Mouse (Mus musculus) embryonic stem cell, embryonic (primary cell): Measurements from ENCODE around the gene Nfic.

Experiments used
- CTCF ChIA-PET, 4 experiments: fragments of 300-600 bp in 2 of 4; fragments of 350-600 bp in 2 of 4; sonication (Branson Sonifier 250); formaldehyde crosslinking; loops; one replicate each; lab custom pipeline; 2022; ENCODE audit warnings: inconsistent platforms in 2 of 4; lab: Charles Lee
- POLR2A ChIA-PET, 4 experiments: fragments of 300-600 bp in 2 of 4; fragments of 350-600 bp in 2 of 4; sonication (Branson Sonifier 250); formaldehyde crosslinking; loops; one replicate each; lab custom pipeline; 2022; ENCODE audit warnings: antibody characterized with exemption in 4 of 4, inconsistent platforms in 1 of 4; lab: Charles Lee

The Nfic gene

GRCm38 (mm10) chr10:81349146-81349545, 106.3 kb downstream of the Nfic start:
- POLR2A ChIA-PET = interaction anchor here in 1 of 4 experiments (1.3 kb wide), 1 partner anchor 177 kb away, joined by 3 read pairs; no protein-coding TSS in a partner anchor
- CTCF ChIA-PET = no interaction called here

GRCm38 (mm10) chr10:81346453-81347067, 108.9 kb downstream of the Nfic start:
- ChIA-PET POLR2A (interaction anchor here (0.5 to 2.5 kb wide), 58 partner anchors 8 to 795 kb away, joined by 3 to 15 read pairs (median 4); partner anchors contain the start of genes Cactin (in 3 of the 4), Fzr1 (in 3 of the 4), Pip5k1c (in 3 of the 4) and Dohh (in 1 of the 4)), CTCF (interaction anchor here (0.5 to 2.2 kb wide), 27 partner anchors 8 to 923 kb away, joined by 3 to 29 read pairs (median 4); partner anchors contain the start of genes Pip5k1c (in 2 of the 4), Abhd17a (in 1 of the 4), Cactin (in 1 of the 4) and Fzr1 (in 1 of the 4))
